Mouse (Mus musculus): ENCODE data around the gene Bicral. TPM values are rescaled to one million over a fixed set of nuclear protein-coding genes. Genes with fewer than 3 reads are reported as not detected.
A peak's percentile ranks its signal among the peaks of the same experiment; 100 is the strongest.

The Bicral gene
- polyA plus RNA-seq, 1 experiment from 2014 or later: 8.3 TPM

- no peak overlapping the region for H3K4me2 ChIP-seq
- no peaks in the 10 kb centered on the region for H3K36me3 ChIP-seq
- no peak for ATAC-seq (ENCODE audit: low FRiP score)
- H3K27me3 ChIP-seq (replicated peaks): no peaks in the 10 kb centered on the region
- H3K4me1 ChIP-seq: peaks cover 19% of the 10 kb centered on the region
- no peak overlapping the region for H3K9ac ChIP-seq (replicated peaks)
- no peak overlapping the region for H3K27ac ChIP-seq (replicated peaks)
- no peak overlapping the region for H3K4me3 ChIP-seq (replicated peaks)
- WGBS: 61% methylated on average over 17 of the region's 17 CpGs
- H3K9me3 ChIP-seq (replicated peaks): no peaks in the 10 kb centered on the region
These were observed 27.8 kb upstream of the Bicral start for GRCm38 (mm10) chr17:46885910-46886643.

- no peak overlapping the region for H3K4me2 ChIP-seq
- peaks cover 19% of the 10 kb centered on the region for H3K4me1 ChIP-seq
- no peaks in the 10 kb centered on the region for H3K9me3 ChIP-seq (replicated peaks)
- H3K9ac ChIP-seq (replicated peaks): no peak overlapping the region
- H3K4me3 ChIP-seq (replicated peaks): no peak overlapping the region
- no peaks in the 10 kb centered on the region for H3K36me3 ChIP-seq
- no peaks in the 10 kb centered on the region for H3K27me3 ChIP-seq (replicated peaks)
- no peak for ATAC-seq (ENCODE audit: low FRiP score)
- no peak overlapping the region for H3K27ac ChIP-seq (replicated peaks)
- WGBS: 89% methylated on average over 11 of the region's 11 CpGs
These were observed 27.1 kb upstream of the Bicral start for GRCm38 (mm10) chr17:46885218-46885909.

- Histone ChIP-seq H3K9me3 (replicated peaks) (no peaks in the 10 kb centered on the region), H3K4me1 (peaks cover 23% of the 10 kb centered on the region), H3K27ac (replicated peaks) (no peak overlapping the region), H3K4me3 (replicated peaks) (no peak overlapping the region), H3K4me2 (no peak overlapping the region), H3K27me3 (replicated peaks) (no peaks in the 10 kb centered on the region), H3K36me3 (no peaks in the 10 kb centered on the region), H3K9ac (replicated peaks) (no peak overlapping the region)
- WGBS: 94% methylated on average over 6 of the region's 6 CpGs
- no peak for ATAC-seq (ENCODE audit: low FRiP score)
These were observed 26.5 kb upstream of the Bicral start for GRCm38 (mm10) chr17:46884766-46885165.

- no peak for ATAC-seq (ENCODE audit: low FRiP score)
- WGBS: 93% methylated on average over 9 of the region's 9 CpGs
- no peaks in the 10 kb centered on the region for H3K36me3 ChIP-seq
- no peak overlapping the region for H3K27ac ChIP-seq (replicated peaks)
- H3K4me1 ChIP-seq: peaks cover 19% of the 10 kb centered on the region
- no peak overlapping the region for H3K4me3 ChIP-seq (replicated peaks)
- no peaks in the 10 kb centered on the region for H3K27me3 ChIP-seq (replicated peaks)
- no peak overlapping the region for H3K4me2 ChIP-seq
- no peak overlapping the region for H3K9ac ChIP-seq (replicated peaks)
- no peaks in the 10 kb centered on the region for H3K9me3 ChIP-seq (replicated peaks)
These were observed 24.8 kb upstream of the Bicral start for GRCm38 (mm10) chr17:46883107-46883506.

- Histone ChIP-seq H3K4me3 (replicated peaks) (no peak overlapping the region), H3K36me3 (no peaks in the 10 kb centered on the region), H3K27ac (replicated peaks) (no peak overlapping the region), H3K4me1 (peaks cover 13% of the 10 kb centered on the region), H3K9ac (replicated peaks) (no peak overlapping the region), H3K9me3 (replicated peaks) (no peaks in the 10 kb centered on the region), H3K27me3 (replicated peaks) (no peaks in the 10 kb centered on the region), H3K4me2 (no peak overlapping the region)
- WGBS: 77% methylated on average over 6 of the region's 6 CpGs
- ATAC-seq (ENCODE audit: low FRiP score): no peak
These were observed 23.4 kb upstream of the Bicral start for GRCm38 (mm10) chr17:46881728-46882127.

- 0 out of 2 replicates have a peak overlapping the region, but pooled peaks have one; percentile 45 for H3K27ac ChIP-seq (replicated peaks)
- no peak overlapping the region for H3K9ac ChIP-seq (replicated peaks)
- WGBS: 71% methylated on average over 2 of the region's 2 CpGs
- H3K4me1 ChIP-seq: peaks cover 9% of the 10 kb centered on the region
- no peak for ATAC-seq (ENCODE audit: low FRiP score)
- H3K9me3 ChIP-seq (replicated peaks): no peaks in the 10 kb centered on the region
- H3K27me3 ChIP-seq (replicated peaks): no peaks in the 10 kb centered on the region
- H3K36me3 ChIP-seq: no peaks in the 10 kb centered on the region
- no peak overlapping the region for H3K4me2 ChIP-seq
- no peak overlapping the region for H3K4me3 ChIP-seq (replicated peaks)
These were observed 22.0 kb upstream of the Bicral start for GRCm38 (mm10) chr17:46880322-46880721.

- Histone ChIP-seq H3K4me3 (replicated peaks) (no peak overlapping the region), H3K27ac (replicated peaks) (0 out of 2 replicates have a peak overlapping the region, but pooled peaks have one; percentile 45), H3K36me3 (no peaks in the 10 kb centered on the region), H3K4me1 (peaks cover 9% of the 10 kb centered on the region), H3K9ac (replicated peaks) (no peak overlapping the region), H3K9me3 (replicated peaks) (no peaks in the 10 kb centered on the region), H3K4me2 (no peak overlapping the region), H3K27me3 (replicated peaks) (no peaks in the 10 kb centered on the region)
- WGBS: 39% methylated on average over 14 of the region's 14 CpGs
- ATAC-seq (ENCODE audit: low FRiP score): no peak
These were observed 21.6 kb upstream of the Bicral start for GRCm38 (mm10) chr17:46879841-46880311.

GRCm38 (mm10) chr17:46877061-46877460 lies 18.8 kb upstream of the Bicral start:
- 71% methylated on average over 5 of the region's 5 CpGs for WGBS
- no peak overlapping the region for H3K4me2 ChIP-seq
- no peaks in the 10 kb centered on the region for H3K9me3 ChIP-seq (replicated peaks)
- H3K9ac ChIP-seq (replicated peaks): no peak overlapping the region
- H3K27me3 ChIP-seq (replicated peaks): no peaks in the 10 kb centered on the region
- ATAC-seq (ENCODE audit: low FRiP score): no peak
- H3K4me1 ChIP-seq: peaks cover 14% of the 10 kb centered on the region
- no peak overlapping the region for H3K4me3 ChIP-seq (replicated peaks)
- H3K36me3 ChIP-seq: no peaks in the 10 kb centered on the region
- H3K27ac ChIP-seq (replicated peaks): no peak overlapping the region

GRCm38 (mm10) chr17:46876371-46876950 lies 18.2 kb upstream of the Bicral start:
- Histone ChIP-seq H3K36me3 (no peaks in the 10 kb centered on the region), H3K9ac (replicated peaks) (no peak overlapping the region)

GRCm38 (mm10) chr17:46875626-46876025 lies 17.3 kb upstream of the Bicral start:
- H3K4me3 ChIP-seq (replicated peaks): no peak overlapping the region
- peaks cover 14% of the 10 kb centered on the region for H3K4me1 ChIP-seq
- no peaks in the 10 kb centered on the region for H3K27me3 ChIP-seq (replicated peaks)
- no peaks in the 10 kb centered on the region for H3K9me3 ChIP-seq (replicated peaks)
- H3K27ac ChIP-seq (replicated peaks): no peak overlapping the region
- H3K9ac ChIP-seq (replicated peaks): no peak overlapping the region
- H3K36me3 ChIP-seq: no peaks in the 10 kb centered on the region
- H3K4me2 ChIP-seq: no peak overlapping the region
- ATAC-seq (ENCODE audit: low FRiP score): no peak
- WGBS: 78% methylated on average over 3 of the region's 3 CpGs

More at GRCm38 (mm10) chr17:46876371-46876950, 18.2 kb upstream of the Bicral start:
- WGBS: 69% methylated on average over 8 of the region's 8 CpGs
- no peaks in the 10 kb centered on the region for H3K27me3 ChIP-seq (replicated peaks)
- H3K4me3 ChIP-seq (replicated peaks): no peak overlapping the region
- H3K27ac ChIP-seq (replicated peaks): no peak overlapping the region
- no peak for ATAC-seq (ENCODE audit: low FRiP score)
- peaks cover 14% of the 10 kb centered on the region for H3K4me1 ChIP-seq
- no peaks in the 10 kb centered on the region for H3K9me3 ChIP-seq (replicated peaks)
- no peak overlapping the region for H3K4me2 ChIP-seq

- Histone ChIP-seq H3K4me2 (no peak overlapping the region), H3K4me3 (replicated peaks) (no peak overlapping the region), H3K4me1 (peaks cover 4% of the 10 kb centered on the region; the same call in 1 of the 2 replicates), H3K9me3 (replicated peaks) (no peaks in the 10 kb centered on the region), H3K9ac (replicated peaks) (no peak overlapping the region), H3K36me3 (no peaks in the 10 kb centered on the region), H3K27me3 (replicated peaks) (no peaks in the 10 kb centered on the region), H3K27ac (replicated peaks) (no peak overlapping the region)
- 49% methylated on average over 10 of the region's 10 CpGs for WGBS
- ATAC-seq (ENCODE audit: low FRiP score): no peak
These were observed 15.9 kb upstream of the Bicral start for GRCm38 (mm10) chr17:46874133-46874532.

Measured in neural tube, embryonic 15.5 days (tissue).